Mouse (Mus musculus): Measurements from ENCODE around the gene Ano6.

DNA sequence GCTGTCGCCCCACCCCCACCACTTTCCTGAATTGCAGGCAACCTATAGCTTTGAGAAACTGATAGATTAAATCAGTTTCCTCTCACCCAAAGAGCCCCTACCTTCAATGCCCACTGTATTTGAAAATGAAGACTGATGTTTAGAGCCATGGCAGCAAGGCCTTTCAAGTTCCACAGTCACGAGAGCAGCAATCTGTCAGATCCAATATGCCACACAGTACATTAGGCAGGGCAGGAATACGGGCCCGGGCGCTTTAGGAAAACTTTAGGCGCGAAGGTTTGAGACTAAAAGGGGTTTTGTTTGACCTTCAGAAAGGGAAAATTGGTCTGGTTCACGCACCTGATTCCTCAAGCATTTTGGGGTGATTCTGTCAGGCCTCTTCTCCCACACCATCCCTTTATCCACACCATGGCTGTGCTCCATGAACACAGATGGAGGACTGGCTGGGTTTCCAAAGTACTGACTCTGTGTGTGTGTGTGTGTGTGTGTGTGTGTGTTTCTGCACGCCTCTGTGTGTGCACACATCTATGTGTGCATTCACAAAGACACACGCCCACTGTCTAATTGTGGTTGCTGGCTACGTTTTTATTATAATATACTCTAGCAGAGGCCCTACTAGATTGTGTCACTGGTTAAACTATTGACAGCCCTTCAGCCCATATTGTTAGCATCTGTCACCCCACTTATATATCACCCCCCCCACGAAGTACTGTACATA is 173.0 kb downstream of the Ano6 start:
- TF ChIP-seq CTCF (IDR thresholded peaks at IDR 0.05) (no peak), EP300 (IDR thresholded peaks at IDR 0.05) (no peak)
